Mouse (Mus musculus): Measurements from ENCODE around the gene Epop. TPM values are rescaled to one million over a fixed set of nuclear protein-coding genes. Genes with fewer than 3 reads are reported as not detected.

Gene Epop
- polyA plus RNA-seq, 1 experiment from 2014 or later: 2.8 TPM

DNA sequence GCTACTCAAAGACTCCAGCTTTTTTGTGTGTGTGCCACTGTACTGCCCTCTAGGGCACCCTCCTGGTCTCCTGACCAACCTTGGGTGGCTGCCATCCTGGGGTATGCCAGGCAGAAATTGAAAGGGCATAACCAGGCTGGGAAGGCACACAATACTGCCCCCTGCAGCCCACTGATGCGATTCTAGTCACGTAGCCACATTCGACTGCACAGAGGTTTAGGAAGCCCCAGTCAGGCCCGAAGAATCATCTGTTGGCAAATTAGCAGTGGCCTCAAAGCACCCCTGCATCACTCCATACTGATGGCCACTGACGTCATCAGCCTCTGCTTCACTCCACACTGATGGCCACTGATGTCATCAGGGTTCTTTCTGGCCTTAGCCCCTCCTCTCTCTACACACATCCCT, 10.1 kb downstream of the Epop start:
- H3K4me1 ChIP-seq (ENCODE audit: control insufficient read depth, insufficient read depth, low read length): no peaks in the 10 kb centered on the region
- no peaks in the 10 kb centered on the region for H3K36me3 ChIP-seq (ENCODE audit: control insufficient read depth, insufficient read depth, low read length)
- WGBS: 29% methylated on average over 5 of the region's 5 CpGs
- H3K27ac ChIP-seq (replicated peaks; ENCODE audit: low read depth, low read length): no peak overlapping the region
- no peaks in the 10 kb centered on the region for H3K9me3 ChIP-seq (ENCODE audit: control insufficient read depth, low read length)
- H3K9ac ChIP-seq (replicated peaks; ENCODE audit: low read length): no peak overlapping the region
- ATAC-seq (ENCODE audit: low FRiP score, low TSS enrichment): no peak
- H3K27me3 ChIP-seq (ENCODE audit: control insufficient read depth, insufficient read depth, low read length): peaks cover 10% of the 10 kb centered on the region; the same call in 1 of the 2 replicates
- H3K4me2 ChIP-seq (ENCODE audit: low read length): no peak overlapping the region
- DNase-seq: peak; percentile 81
- no peak overlapping the region for H3K4me3 ChIP-seq (replicated peaks; ENCODE audit: low read depth, low read length)

DNA sequence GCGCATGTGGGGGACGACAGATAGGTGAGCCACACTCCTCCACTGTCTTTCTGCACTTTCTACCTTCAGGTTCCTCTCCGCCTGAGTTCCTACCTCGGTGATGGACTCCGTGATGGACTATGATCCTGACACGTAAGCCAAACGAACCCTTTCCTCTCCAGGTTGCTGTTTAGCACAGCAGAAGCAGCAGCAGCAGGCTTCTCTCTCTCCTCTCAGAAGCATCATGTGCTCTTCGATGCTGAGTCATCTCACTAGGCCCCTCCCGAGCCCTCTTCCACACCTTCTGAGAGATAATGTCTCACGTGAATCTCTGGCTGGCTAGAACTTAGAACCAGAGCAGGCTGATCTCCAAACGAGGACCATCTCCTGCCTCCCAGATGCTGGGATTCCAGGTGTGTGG, 11.1 kb downstream of the Epop start:
- ATAC-seq (ENCODE audit: low FRiP score, low TSS enrichment) (no peak), DNase-seq (no peak)
- no peaks in the 10 kb centered on the region for H3K4me1 ChIP-seq (ENCODE audit: control insufficient read depth, insufficient read depth, low read length)
- H3K36me3 ChIP-seq (ENCODE audit: control insufficient read depth, insufficient read depth, low read length): no peaks in the 10 kb centered on the region
- no peak overlapping the region for H3K4me3 ChIP-seq (replicated peaks; ENCODE audit: low read depth, low read length)
- no peaks in the 10 kb centered on the region for H3K9me3 ChIP-seq (ENCODE audit: control insufficient read depth, low read length)
- 68% methylated on average over 11 of the region's 11 CpGs for WGBS
- H3K9ac ChIP-seq (replicated peaks; ENCODE audit: low read length): no peak overlapping the region
- H3K27ac ChIP-seq (replicated peaks; ENCODE audit: low read depth, low read length): no peak overlapping the region
- H3K4me2 ChIP-seq (ENCODE audit: low read length): no peak overlapping the region
- H3K27me3 ChIP-seq (ENCODE audit: control insufficient read depth, insufficient read depth, low read length): peaks cover 7% of the 10 kb centered on the region; the same call in 1 of the 2 replicates

DNA sequence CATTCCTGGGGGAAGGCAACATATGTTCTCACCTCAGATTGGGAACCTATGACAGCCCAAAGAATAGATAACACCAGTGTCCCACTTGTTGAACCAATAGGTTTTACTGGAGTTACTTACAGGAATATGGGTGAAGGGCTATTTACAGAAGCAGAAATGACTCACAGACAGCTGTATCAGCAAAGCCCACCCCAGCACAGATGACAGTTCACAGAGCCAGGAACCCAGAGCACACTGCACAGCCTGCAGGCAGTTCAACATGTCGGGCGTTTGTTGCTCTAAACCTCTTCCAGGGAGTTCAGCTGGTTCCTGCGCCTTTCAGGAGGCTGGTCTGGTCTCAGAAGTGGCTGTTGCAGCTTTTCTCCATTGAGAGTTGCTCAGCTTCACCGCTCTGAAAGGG, 14.2 kb downstream of the Epop start:
- H3K4me1 ChIP-seq (ENCODE audit: control insufficient read depth, insufficient read depth, low read length): no peaks in the 10 kb centered on the region
- no peak for ATAC-seq (ENCODE audit: low FRiP score, low TSS enrichment)
- no peak for DNase-seq
- H3K9ac ChIP-seq (replicated peaks; ENCODE audit: low read length): no peak overlapping the region
- whole genome bisulfite sequencing: 81% methylated on average over 4 of the region's 4 CpGs
- H3K27me3 ChIP-seq (ENCODE audit: control insufficient read depth, insufficient read depth, low read length): peaks cover 5% of the 10 kb centered on the region; the same call in 1 of the 2 replicates
- H3K4me3 ChIP-seq (replicated peaks; ENCODE audit: low read depth, low read length): no peak overlapping the region
- no peaks in the 10 kb centered on the region for H3K36me3 ChIP-seq (ENCODE audit: control insufficient read depth, insufficient read depth, low read length)
- no peaks in the 10 kb centered on the region for H3K9me3 ChIP-seq (ENCODE audit: control insufficient read depth, low read length)
- H3K27ac ChIP-seq (replicated peaks; ENCODE audit: low read depth, low read length): no peak overlapping the region
- H3K4me2 ChIP-seq (ENCODE audit: low read length): no peak overlapping the region

DNA sequence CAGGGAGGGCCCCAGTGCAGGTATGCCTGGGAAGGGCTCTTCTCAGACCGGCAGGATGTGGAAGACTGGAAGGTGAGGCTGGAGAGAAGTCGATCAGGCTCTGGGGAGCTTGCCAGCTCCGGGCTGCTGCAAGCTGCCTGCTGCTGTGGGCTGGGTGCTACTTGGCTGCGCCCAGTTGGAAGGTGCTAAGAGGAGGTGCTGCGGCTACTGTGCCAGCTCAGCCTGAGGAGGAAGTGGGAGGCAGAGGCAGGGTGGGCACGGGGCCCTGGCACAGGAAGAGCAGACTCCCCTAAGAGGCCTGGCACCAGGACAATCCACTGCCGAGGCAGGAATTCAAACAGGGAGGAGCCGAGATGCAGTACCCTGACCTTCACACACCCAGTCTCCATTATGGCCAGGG, 18.4 kb downstream of the Epop start:
- no peak for DNase-seq
- no peak overlapping the region for H3K4me2 ChIP-seq (ENCODE audit: low read length)
- H3K9me3 ChIP-seq (ENCODE audit: control insufficient read depth, low read length): no peaks in the 10 kb centered on the region
- no peak overlapping the region for H3K9ac ChIP-seq (replicated peaks; ENCODE audit: low read length)
- H3K36me3 ChIP-seq (ENCODE audit: control insufficient read depth, insufficient read depth, low read length): no peaks in the 10 kb centered on the region
- no peaks in the 10 kb centered on the region for H3K27me3 ChIP-seq (ENCODE audit: control insufficient read depth, insufficient read depth, low read length)
- 80% methylated on average over 8 of the region's 8 CpGs for WGBS
- ATAC-seq (ENCODE audit: low FRiP score, low TSS enrichment): no peak
- H3K4me3 ChIP-seq (replicated peaks; ENCODE audit: low read depth, low read length): no peak overlapping the region
- no peak overlapping the region for H3K27ac ChIP-seq (replicated peaks; ENCODE audit: low read depth, low read length)
- no peaks in the 10 kb centered on the region for H3K4me1 ChIP-seq (ENCODE audit: control insufficient read depth, insufficient read depth, low read length)

DNA sequence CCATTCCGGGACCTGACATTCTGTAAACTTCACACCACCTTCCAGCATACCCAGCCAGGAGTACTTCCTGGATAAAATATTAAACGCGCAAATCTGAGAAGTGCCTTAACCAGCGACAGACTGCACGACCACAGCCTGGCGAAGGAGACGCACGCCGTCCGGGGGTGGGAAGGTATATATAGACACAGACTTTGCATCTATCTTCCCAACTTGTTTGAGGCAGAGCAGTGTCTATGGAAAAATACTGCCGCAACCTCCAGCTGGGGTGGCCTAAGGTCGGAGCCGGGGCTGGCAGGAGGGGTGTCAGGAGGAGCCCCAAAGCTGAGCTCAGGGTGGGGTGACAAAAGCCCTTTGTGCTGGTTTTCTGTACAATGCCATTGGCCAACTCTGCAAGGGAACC, 19.8 kb downstream of the Epop start:
- 93% methylated on average over 13 of the region's 13 CpGs for WGBS
- H3K36me3 ChIP-seq (ENCODE audit: control insufficient read depth, insufficient read depth, low read length): no peaks in the 10 kb centered on the region
- no peaks in the 10 kb centered on the region for H3K9me3 ChIP-seq (ENCODE audit: control insufficient read depth, low read length)
- H3K27me3 ChIP-seq (ENCODE audit: control insufficient read depth, insufficient read depth, low read length): no peaks in the 10 kb centered on the region
- H3K9ac ChIP-seq (replicated peaks; ENCODE audit: low read length): no peak overlapping the region
- DNase-seq (no peak), ATAC-seq (ENCODE audit: low FRiP score, low TSS enrichment) (no peak)
- no peak overlapping the region for H3K4me2 ChIP-seq (ENCODE audit: low read length)
- no peak overlapping the region for H3K27ac ChIP-seq (replicated peaks; ENCODE audit: low read depth, low read length)
- no peaks in the 10 kb centered on the region for H3K4me1 ChIP-seq (ENCODE audit: control insufficient read depth, insufficient read depth, low read length)
- no peak overlapping the region for H3K4me3 ChIP-seq (replicated peaks; ENCODE audit: low read depth, low read length)

DNA sequence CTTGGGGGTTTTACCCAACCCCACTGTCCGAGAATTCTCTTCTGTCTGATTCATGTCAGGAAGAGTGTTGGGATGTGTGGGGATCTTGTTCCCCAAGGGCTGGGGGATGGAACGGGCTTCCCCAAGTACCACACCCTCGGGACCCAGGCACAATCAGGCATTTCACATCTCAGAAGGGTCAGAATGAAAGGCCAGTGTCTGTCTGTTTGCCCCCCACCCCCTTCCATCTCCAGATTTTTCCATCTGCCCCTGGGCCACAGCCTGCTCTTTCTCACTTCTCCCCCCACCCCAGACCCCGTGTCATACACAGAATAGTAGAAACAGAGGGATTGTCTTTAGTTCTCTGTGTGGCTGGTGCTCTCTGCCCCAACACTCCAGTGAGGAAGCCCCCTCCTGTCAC, 20.6 kb downstream of the Epop start:
- ATAC-seq (ENCODE audit: low FRiP score, low TSS enrichment) (no peak), DNase-seq (no peak)

DNA sequence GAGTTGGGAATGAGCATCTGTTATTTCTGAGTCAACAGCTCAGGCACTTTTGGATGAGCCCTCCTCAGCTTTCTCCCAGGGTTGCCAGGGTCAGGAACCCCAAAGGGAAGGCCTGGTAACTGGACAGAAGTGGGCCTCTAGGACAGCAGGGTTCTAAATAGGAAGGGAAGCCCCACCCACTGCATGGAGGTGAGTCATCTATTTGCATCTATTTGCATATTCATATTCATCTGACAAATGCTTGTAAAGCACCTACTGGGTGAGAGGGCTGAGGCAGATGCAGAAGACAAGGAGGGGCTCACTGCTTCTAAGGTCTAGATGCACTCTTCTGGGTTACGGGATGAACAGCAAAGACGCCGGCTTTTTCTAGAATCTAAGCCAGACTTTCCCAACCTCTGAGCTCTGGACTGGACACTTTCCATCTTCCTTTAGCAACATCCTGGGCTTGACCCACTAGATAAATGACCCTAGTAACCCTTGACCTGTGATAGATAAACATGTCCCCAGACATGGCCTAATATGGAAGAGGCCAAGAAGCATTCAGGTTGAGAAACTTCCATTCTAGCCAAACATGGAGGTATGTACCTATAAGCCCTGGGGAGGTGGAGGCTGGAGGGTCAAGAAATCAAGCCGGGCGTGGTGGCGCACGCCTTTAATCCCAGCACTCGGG, 22.3 kb downstream of the Epop start:
- DNase-seq: no peak
- no peak overlapping the region for H3K9ac ChIP-seq (replicated peaks; ENCODE audit: low read length)
- H3K4me2 ChIP-seq (ENCODE audit: low read length): no peak overlapping the region
- no peaks in the 10 kb centered on the region for H3K9me3 ChIP-seq (ENCODE audit: control insufficient read depth, low read length)
- no peaks in the 10 kb centered on the region for H3K4me1 ChIP-seq (ENCODE audit: control insufficient read depth, insufficient read depth, low read length)
- ATAC-seq (ENCODE audit: low FRiP score, low TSS enrichment): no peak
- no peaks in the 10 kb centered on the region for H3K27me3 ChIP-seq (ENCODE audit: control insufficient read depth, insufficient read depth, low read length)
- H3K36me3 ChIP-seq (ENCODE audit: control insufficient read depth, insufficient read depth, low read length): no peaks in the 10 kb centered on the region
- 97% methylated on average over 8 of the region's 8 CpGs for WGBS
- H3K27ac ChIP-seq (replicated peaks; ENCODE audit: low read depth, low read length): no peak overlapping the region
- no peak overlapping the region for H3K4me3 ChIP-seq (replicated peaks; ENCODE audit: low read depth, low read length)

More for the DNA sequence above, 20.6 kb downstream of the Epop start:
- no peak overlapping the region for H3K4me2 ChIP-seq (ENCODE audit: low read length)
- H3K27ac ChIP-seq (replicated peaks; ENCODE audit: low read depth, low read length): no peak overlapping the region
- no peaks in the 10 kb centered on the region for H3K36me3 ChIP-seq (ENCODE audit: control insufficient read depth, insufficient read depth, low read length)
- H3K9ac ChIP-seq (replicated peaks; ENCODE audit: low read length): no peak overlapping the region
- no peaks in the 10 kb centered on the region for H3K9me3 ChIP-seq (ENCODE audit: control insufficient read depth, low read length)
- H3K27me3 ChIP-seq (ENCODE audit: control insufficient read depth, insufficient read depth, low read length): no peaks in the 10 kb centered on the region
- no peak overlapping the region for H3K4me3 ChIP-seq (replicated peaks; ENCODE audit: low read depth, low read length)
- WGBS: 74% methylated on average over 4 of the region's 4 CpGs
- H3K4me1 ChIP-seq (ENCODE audit: control insufficient read depth, insufficient read depth, low read length): no peaks in the 10 kb centered on the region

DNA sequence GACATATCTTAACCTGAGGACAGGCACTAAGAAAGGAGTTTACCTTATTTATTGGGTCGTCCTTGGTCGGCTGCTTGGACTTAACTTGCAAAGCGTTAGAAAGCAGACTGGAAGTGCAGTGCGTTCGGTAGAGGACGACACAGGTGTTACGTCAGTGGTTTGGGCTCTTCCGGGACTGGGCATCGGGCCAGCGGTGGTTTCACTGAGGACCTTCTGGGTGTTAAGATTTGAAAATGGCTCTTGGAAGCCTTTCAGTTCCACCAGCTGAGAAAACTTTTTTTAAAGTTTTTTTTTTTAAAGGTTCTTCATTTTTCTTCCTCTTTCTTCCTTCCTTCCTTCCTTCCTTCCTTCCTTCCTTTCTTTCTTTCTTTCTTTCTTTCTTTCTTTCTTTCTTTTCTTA, 25.6 kb downstream of the Epop start:
- no peaks in the 10 kb centered on the region for H3K36me3 ChIP-seq (ENCODE audit: control insufficient read depth, insufficient read depth, low read length)
- ATAC-seq (ENCODE audit: low FRiP score, low TSS enrichment) (no peak), DNase-seq (no peak)
- no peak overlapping the region for H3K9ac ChIP-seq (replicated peaks; ENCODE audit: low read length)
- no peak overlapping the region for H3K27ac ChIP-seq (replicated peaks; ENCODE audit: low read depth, low read length)
- no peak overlapping the region for H3K4me3 ChIP-seq (replicated peaks; ENCODE audit: low read depth, low read length)
- no peaks in the 10 kb centered on the region for H3K27me3 ChIP-seq (ENCODE audit: control insufficient read depth, insufficient read depth, low read length)
- no peaks in the 10 kb centered on the region for H3K9me3 ChIP-seq (ENCODE audit: control insufficient read depth, low read length)
- no peak overlapping the region for H3K4me2 ChIP-seq (ENCODE audit: low read length)
- H3K4me1 ChIP-seq (ENCODE audit: control insufficient read depth, insufficient read depth, low read length): no peaks in the 10 kb centered on the region
- 81% methylated on average over 10 of the region's 10 CpGs for WGBS

DNA sequence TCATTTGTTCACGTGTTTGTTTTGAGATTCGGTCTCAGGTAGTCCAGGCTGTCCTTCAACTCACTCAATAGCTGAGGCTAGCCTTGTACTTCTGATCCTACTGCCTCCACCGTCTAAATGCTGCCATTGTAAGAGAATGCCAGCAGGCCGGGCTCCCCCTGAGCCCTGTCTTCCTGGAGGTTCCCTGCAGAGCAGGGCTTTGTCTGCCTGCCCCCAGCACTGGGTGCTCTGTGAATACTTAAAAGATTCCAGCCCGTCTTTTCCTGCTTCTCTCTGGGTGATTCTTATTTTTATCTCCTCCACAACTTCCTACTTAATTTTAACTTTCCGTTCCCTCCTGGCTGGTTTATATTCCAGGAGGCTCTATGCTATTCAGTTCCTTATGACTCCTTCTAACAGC, 27.3 kb downstream of the Epop start:
- Histone ChIP-seq H3K9me3 (ENCODE audit: control insufficient read depth, low read length) (no peaks in the 10 kb centered on the region), H3K4me2 (ENCODE audit: low read length) (no peak overlapping the region), H3K27ac (replicated peaks; ENCODE audit: low read depth, low read length) (no peak overlapping the region), H3K27me3 (ENCODE audit: control insufficient read depth, insufficient read depth, low read length) (no peaks in the 10 kb centered on the region), H3K4me1 (ENCODE audit: control insufficient read depth, insufficient read depth, low read length) (no peaks in the 10 kb centered on the region), H3K9ac (replicated peaks; ENCODE audit: low read length) (no peak overlapping the region), H3K36me3 (ENCODE audit: control insufficient read depth, insufficient read depth, low read length) (no peaks in the 10 kb centered on the region), H3K4me3 (replicated peaks; ENCODE audit: low read depth, low read length) (no peak overlapping the region)
- 20% methylated on average over 6 of the region's 6 CpGs for WGBS
- DNase-seq (no peak), ATAC-seq (ENCODE audit: low FRiP score, low TSS enrichment) (no peak)

Measured in midbrain, embryonic 14.5 days (tissue).